Mouse (Mus musculus) layer of hippocampus, postnatal 36 days (tissue): ENCODE measurements at regions not wholly inside any gene's neighbourhood (a gene's known extent, or its start where the extent isn't known, plus 50 kb on each side); places are given as distances from the start of the nearest gene placed in this dataset.
A peak's percentile ranks its signal among the peaks of the same experiment; 100 is the strongest.

ENCODE experiments used
- DNase-seq, 2 experiments: peaks; one replicate each; pipeline ENCODE4 v3.0.0; 2022

DNA sequence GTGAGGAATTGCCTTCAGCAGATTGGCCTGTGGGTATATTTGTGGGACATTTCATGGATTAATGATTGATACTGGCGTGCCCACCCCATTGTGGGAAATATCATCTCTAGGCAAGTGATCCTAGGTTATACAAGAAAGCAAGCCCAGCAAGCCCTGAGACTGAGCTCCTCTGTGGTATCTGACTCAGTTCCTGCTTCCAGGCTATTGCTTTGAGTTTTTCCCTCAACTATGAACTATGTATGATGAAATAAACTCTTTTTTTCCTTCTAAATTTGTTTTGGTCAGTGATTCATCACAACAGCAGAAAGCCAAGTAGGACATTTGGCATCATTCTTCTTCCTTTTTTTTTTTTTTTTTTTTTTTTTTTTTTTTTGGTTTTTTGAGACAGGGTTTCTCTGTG is 119.8 kb downstream of the Tbr1 start:
- no peak for DNase-seq

DNA sequence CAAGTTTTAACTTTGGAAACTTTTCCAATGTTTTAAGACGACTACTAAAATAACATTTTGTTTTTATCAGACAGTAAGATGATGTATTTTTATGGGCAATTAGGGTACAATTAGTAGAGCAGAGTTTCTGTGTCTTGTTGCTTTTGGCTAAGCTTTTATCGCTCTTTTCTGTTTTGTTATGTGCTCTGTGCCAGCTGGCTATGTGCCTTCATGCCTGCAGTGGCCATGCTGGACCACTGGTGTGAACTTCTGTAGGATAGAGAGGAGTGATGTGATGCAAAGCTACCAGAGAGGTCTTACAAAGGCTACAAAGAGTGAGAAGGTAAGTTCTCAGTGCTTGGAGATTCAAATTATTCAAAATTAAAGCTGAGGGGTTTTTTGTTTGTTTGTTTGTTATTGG is 108.0 kb upstream of the Slc4a10 start:
- no peak for DNase-seq

GRCm38 (mm10) chr2:61965916-61966315 is 80.3 kb upstream of the Slc4a10 start:
- DNase-seq = no peak

DNA sequence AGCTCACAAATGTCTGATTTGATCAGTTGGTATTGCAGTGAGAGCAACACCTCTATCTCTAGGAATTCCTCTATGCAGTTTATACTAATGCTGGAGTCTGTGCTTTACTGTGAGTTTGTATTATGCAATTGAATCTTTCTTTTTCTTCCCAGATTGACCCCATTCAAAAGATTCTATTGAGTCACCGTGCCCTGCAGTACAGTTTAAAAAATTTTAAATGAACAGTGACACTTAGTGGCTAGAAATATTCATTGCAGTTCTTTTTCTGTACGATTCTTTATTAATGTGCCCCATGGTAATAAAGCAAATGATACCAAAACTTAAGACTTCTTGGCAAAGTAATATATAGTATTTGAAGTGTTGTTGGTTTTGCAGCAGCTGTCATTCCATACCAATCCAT is 78.5 kb upstream of the Slc4a10 start:
- DNase-seq = no peak

DNA sequence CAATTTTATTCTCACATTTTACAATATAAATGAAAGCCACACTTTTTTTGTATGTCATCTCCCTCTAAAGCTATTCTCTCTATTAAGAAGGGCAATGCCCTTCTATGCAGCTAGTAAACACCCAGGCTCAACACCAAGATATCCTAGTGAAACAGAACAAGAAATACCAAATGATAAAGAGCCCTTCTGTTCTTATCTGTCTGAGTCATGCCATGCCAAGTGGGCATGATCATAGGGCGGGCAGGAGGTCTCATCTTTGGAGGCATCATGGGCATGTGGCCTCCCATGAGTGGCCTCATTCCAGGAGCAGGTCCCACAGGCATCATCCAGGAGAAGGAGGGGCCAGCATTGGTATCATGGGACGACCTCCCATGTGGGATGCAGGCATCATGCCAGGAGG is 76.2 kb upstream of the Slc4a10 start:
- DNase-seq = no peak

DNA sequence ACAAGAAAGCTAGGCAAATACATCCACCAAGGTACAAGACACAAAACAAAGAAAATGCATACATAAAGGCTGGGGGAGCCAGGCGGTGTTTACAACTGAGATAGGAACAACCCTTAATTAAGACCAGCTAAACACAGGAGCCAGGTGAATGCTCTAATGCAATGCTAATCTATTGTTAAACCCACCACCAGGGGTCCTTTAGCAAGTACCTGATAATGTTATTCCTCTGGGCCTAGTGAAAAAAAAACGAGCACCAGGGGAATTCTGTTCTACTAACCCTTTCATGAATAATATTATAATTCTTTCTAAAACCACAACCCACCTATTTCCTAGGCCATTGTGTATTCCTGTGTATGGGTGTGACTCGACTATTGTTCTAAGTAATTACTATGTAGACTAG is 61.5 kb upstream of the Slc4a10 start:
- DNase-seq = no peak

DNA sequence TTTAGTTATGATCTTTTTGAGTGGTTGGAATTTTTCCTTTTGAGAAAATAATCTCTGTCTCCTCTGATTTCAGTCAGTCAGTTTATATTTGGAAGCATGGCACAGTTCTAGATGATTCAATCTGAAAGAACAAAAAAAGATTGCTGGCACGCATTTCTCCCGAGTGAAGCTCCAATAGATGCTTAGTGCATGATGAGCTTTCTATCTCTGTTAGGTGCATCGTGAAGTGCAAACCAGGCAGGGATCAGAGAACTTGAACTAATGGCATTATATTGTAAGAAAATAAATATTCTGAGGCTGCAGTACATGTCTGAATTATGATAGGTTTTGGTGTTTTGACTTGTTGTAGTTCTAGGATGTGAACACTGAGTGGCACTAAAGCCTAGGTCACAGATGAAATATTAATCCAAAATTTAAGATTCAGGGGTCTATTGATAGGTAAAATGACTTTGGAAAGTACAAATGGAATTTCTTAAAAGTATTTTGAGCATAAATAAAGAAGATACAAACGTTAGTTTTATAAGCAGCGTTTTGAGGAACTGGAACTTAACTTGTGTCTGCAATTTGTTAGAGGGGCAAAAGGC is 59.2 kb upstream of the Slc4a10 start:
- peak in 1 of 2 experiments; percentile 19 for DNase-seq
